Mouse (Mus musculus) MEL (cell line): ENCODE data around the gene Sirt5. TPM values are rescaled to one million over a fixed set of nuclear protein-coding genes. Genes with fewer than 3 reads are reported as not detected.
A peak's percentile ranks its signal among the peaks of the same experiment; 100 is the strongest.

Source experiments
- DNase-seq: peaks from one replicate; pipeline ENCODE4 v3.0.0; 2011; ENCODE audit warnings: low read depth, low spot score
- H3K27ac ChIP-seq: 2 replicates; pipeline ENCODE4 v1.5.1; 2012; ENCODE audit warnings: low read depth, mild to moderate bottlenecking, control low read depth, low read length, moderate library complexity; ENCODE audit not compliant: control insufficient read depth
- H3K27me3 ChIP-seq, 2 experiments: fragments of 150-350 bp in 1 of 2; sonication (generic) in 1 of 2; 2 replicates each; pipeline ENCODE4 v1.6.1; 2012; ENCODE audit warnings: low read length in 2 of 2, mild to moderate bottlenecking in 2 of 2, improper control_type of control experiment in 1 of 2, moderate library complexity in 1 of 2; ENCODE audit not compliant: insufficient read depth in 2 of 2, control insufficient read depth in 1 of 2
- H3K36me3 ChIP-seq, 2 experiments: 2 replicates each; pipeline ENCODE4 v1.6.1; 2012 to 2014; ENCODE audit warnings: low read length in 2 of 2, improper control_type of control experiment in 1 of 2, inconsistent platforms in 1 of 2, mild to moderate bottlenecking in 1 of 2; ENCODE audit not compliant: insufficient read depth in 2 of 2, control insufficient read depth in 1 of 2
- H3K4me1 ChIP-seq, 2 experiments: fragments of 150-350 bp in 1 of 2; sonication (generic) in 1 of 2; 2 replicates each; pipeline ENCODE4 v1.6.1; 2012; ENCODE audit warnings: low read length in 2 of 2, improper control_type of control experiment in 1 of 2, mild to moderate bottlenecking in 1 of 2; ENCODE audit not compliant: insufficient read depth in 2 of 2, control insufficient read depth in 1 of 2
- H3K4me3 ChIP-seq, 2 experiments: fragments of 150-350 bp in 1 of 2; sonication (generic) in 1 of 2; 2 replicates each; pipeline ENCODE4 v1.5.1; 2012; ENCODE audit warnings: low read depth in 2 of 2, low read length in 2 of 2, mild to moderate bottlenecking in 2 of 2, moderate library complexity in 2 of 2, control low read depth in 1 of 2, improper control_type of control experiment in 1 of 2; ENCODE audit not compliant: control insufficient read depth in 1 of 2, insufficient read depth in 1 of 2
- H3K79me2 ChIP-seq: 2 replicates; pipeline ENCODE4 v1.6.1; 2012; ENCODE audit warnings: mild to moderate bottlenecking, low read length, moderate library complexity; ENCODE audit not compliant: control insufficient read depth, poor library complexity, insufficient read depth
- H3K9ac ChIP-seq: 2 replicates; pipeline ENCODE4 v1.6.1; 2012; ENCODE audit warnings: low read depth, mild to moderate bottlenecking, control low read depth, low read length, moderate library complexity; ENCODE audit not compliant: control insufficient read depth, poor library complexity, severe bottlenecking
- H3K9me3 ChIP-seq: fragments of 150-350 bp; sonication (generic); replicated peaks from 2 replicates; pipeline ENCODE4 v1.6.1; 2012; ENCODE audit warnings: mild to moderate bottlenecking, low read length, improper control_type of control experiment, moderate library complexity; ENCODE audit not compliant: insufficient read depth
- CHD1 ChIP-seq: IDR thresholded peaks from 2 replicates; pipeline ENCODE4 v1.6.1; 2012; ENCODE audit warnings: low read depth, mild to moderate bottlenecking, inconsistent platforms, low read length, improper control_type of control experiment
- CHD2 ChIP-seq: IDR thresholded peaks from 2 replicates; pipeline ENCODE4 v1.6.1; 2011; ENCODE audit warnings: low read length, improper control_type of control experiment
- E2F4 ChIP-seq: IDR thresholded peaks from 2 replicates; pipeline ENCODE4 v1.6.1; 2011; ENCODE audit warnings: low read depth, low read length, improper control_type of control experiment, borderline replicate concordance
- GATA1 ChIP-seq: IDR thresholded peaks from 2 replicates; pipeline ENCODE4 v1.6.1; 2011; ENCODE audit warnings: low read depth, low read length, improper control_type of control experiment
- HCFC1 ChIP-seq: IDR thresholded peaks from 2 replicates; pipeline ENCODE4 v1.6.1; 2012; ENCODE audit warnings: low read depth, mild to moderate bottlenecking, inconsistent platforms, low read length, improper control_type of control experiment, moderate library complexity
- KAT2A ChIP-seq: conservative IDR thresholded peaks from 2 replicates; pipeline ENCODE4 v1.6.1; 2012; ENCODE audit warnings: low read depth, low read length, improper control_type of control experiment, inconsistent platforms
- MAX ChIP-seq: IDR thresholded peaks from 2 replicates; pipeline ENCODE4 v1.6.1; 2011; ENCODE audit warnings: low read length, improper control_type of control experiment
- MXI1 ChIP-seq: IDR thresholded peaks from 2 replicates; pipeline ENCODE4 v1.6.1; 2011; ENCODE audit warnings: mild to moderate bottlenecking, low read depth, low read length, improper control_type of control experiment
- MYB ChIP-seq: IDR thresholded peaks from 2 replicates; pipeline ENCODE4 v1.6.1; 2011; ENCODE audit warnings: mild to moderate bottlenecking, low read depth, low read length, improper control_type of control experiment
- MYC ChIP-seq: IDR thresholded peaks from 2 replicates; pipeline ENCODE4 v1.6.1; 2011; ENCODE audit warnings: low read depth, mild to moderate bottlenecking, low read length, improper control_type of control experiment, moderate library complexity
- NELFE ChIP-seq: IDR thresholded peaks from 2 replicates; pipeline ENCODE4 v1.6.1; 2011; ENCODE audit warnings: low read depth, low read length, improper control_type of control experiment
- NRF1 ChIP-seq: IDR thresholded peaks from 2 replicates; pipeline ENCODE4 v1.6.1; 2014; ENCODE audit warnings: low read depth, mild to moderate bottlenecking, inconsistent platforms, low read length, improper control_type of control experiment, moderate library complexity; ENCODE audit not compliant: poor library complexity, insufficient read depth, severe bottlenecking
- POLR2AphosphoS2 ChIP-seq: IDR thresholded peaks from 2 replicates; pipeline ENCODE4 v1.6.1; 2011; ENCODE audit warnings: low read length, improper control_type of control experiment
- RAD21 ChIP-seq: IDR thresholded peaks from 2 replicates; pipeline ENCODE4 v1.6.1; 2011; ENCODE audit warnings: mild to moderate bottlenecking, low read depth, low read length, improper control_type of control experiment
- SIN3A ChIP-seq: IDR thresholded peaks from 2 replicates; pipeline ENCODE4 v1.6.1; 2012; ENCODE audit warnings: low read length, improper control_type of control experiment, inconsistent platforms
- SMC3 ChIP-seq: IDR thresholded peaks from 2 replicates; pipeline ENCODE4 v1.6.1; 2011; ENCODE audit warnings: low read depth, low read length, improper control_type of control experiment
- TAL1 ChIP-seq: IDR thresholded peaks from 2 replicates; pipeline ENCODE4 v1.6.1; 2012; ENCODE audit warnings: mild to moderate bottlenecking, inconsistent platforms, low read length, moderate library complexity, mixed read lengths
- TCF12 ChIP-seq: IDR thresholded peaks from 2 replicates; pipeline ENCODE4 v1.6.1; 2014; ENCODE audit warnings: low read depth, mild to moderate bottlenecking, inconsistent platforms, low read length, improper control_type of control experiment, moderate library complexity
- UBTF ChIP-seq: IDR thresholded peaks from 2 replicates; pipeline ENCODE4 v1.6.1; 2012; ENCODE audit warnings: low read depth, mild to moderate bottlenecking, inconsistent platforms, low read length, improper control_type of control experiment, moderate library complexity, borderline replicate concordance; ENCODE audit not compliant: insufficient read depth
- USF1 ChIP-seq: IDR thresholded peaks from 2 replicates; pipeline ENCODE4 v1.6.1; 2014; ENCODE audit warnings: low read depth, mild to moderate bottlenecking, inconsistent platforms, low read length, improper control_type of control experiment, moderate library complexity
- ZC3H11A ChIP-seq: IDR thresholded peaks from 2 replicates; pipeline ENCODE4 v1.6.1; 2012; ENCODE audit warnings: low read depth, mild to moderate bottlenecking, inconsistent platforms, low read length, improper control_type of control experiment
- ZKSCAN1 ChIP-seq: IDR thresholded peaks from 2 replicates; pipeline ENCODE4 v1.6.1; 2012; ENCODE audit warnings: low read depth, mild to moderate bottlenecking, inconsistent platforms, low read length, improper control_type of control experiment, moderate library complexity
- ZMIZ1 ChIP-seq: IDR thresholded peaks from 2 replicates; pipeline ENCODE4 v1.6.1; 2012; ENCODE audit warnings: low read depth, mild to moderate bottlenecking, inconsistent platforms, low read length, improper control_type of control experiment, moderate library complexity
- ZNF384 ChIP-seq: IDR thresholded peaks from 2 replicates; pipeline ENCODE4 v1.6.1; 2012; ENCODE audit warnings: low read depth, mild to moderate bottlenecking, inconsistent platforms, low read length, improper control_type of control experiment
- polyA plus RNA-seq, 2 experiments: library from polyadenylated mRNA; stranded (reverse) in 1 of 2; unstranded in 1 of 2; fragments of >175 nt in 1 of 2; fragments of >200 nt in 1 of 2; gene quantifications; 2 replicates each; pipeline versions ENCODE4 v1.2.1 to v1.2.4; 2012; ENCODE audit warnings: low replicate concordance in 2 of 2, low read depth in 1 of 2; ENCODE audit not compliant: insufficient read length in 2 of 2, insufficient read depth in 1 of 2, missing spikeins in 1 of 2
- total RNA-seq: library from RNA; depleted of rRNA; stranded (reverse); fragments of 300-350 nt; gene quantifications from 2 replicates; pipeline ENCODE4 v1.2.3, GENCODE M21; 2012

Gene Sirt5
- total and polyA plus RNA-seq, 3 experiments: 8.2 to 10.6 TPM; not detected in 1

DNA sequence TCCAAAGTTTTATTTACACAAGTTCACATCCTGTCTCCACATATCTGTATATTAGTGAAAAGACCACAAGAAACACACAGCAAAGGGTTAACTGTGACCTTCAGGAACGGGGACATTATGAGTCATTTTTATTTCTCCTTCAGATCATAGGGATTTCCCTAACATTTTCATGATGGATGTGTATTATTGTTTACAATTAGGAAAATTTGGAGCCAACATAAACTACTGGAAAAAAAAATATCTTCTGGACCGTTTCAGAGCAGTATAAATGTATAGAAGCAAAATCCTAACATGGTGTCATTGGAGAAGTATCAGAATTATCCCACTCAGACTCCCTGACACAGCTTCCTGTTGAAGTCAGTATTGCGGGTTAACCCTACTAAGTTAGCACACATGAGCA, 14.7 kb downstream of the Sirt5 start:
- no peak for DNase-seq
- H3K4me3 ChIP-seq: no peak overlapping the region
- H3K9ac ChIP-seq: no peak overlapping the region
- no peak overlapping the region for H3K27ac ChIP-seq
- no peak for TF ChIP-seq KAT2A
- TF ChIP-seq RAD21: no peak
- no peak for TF ChIP-seq POLR2AphosphoS2
- TF ChIP-seq, all 39 proteins: peak for 0
- H3K9me3 ChIP-seq: no peaks in the 10 kb centered on the region
- no peaks in the 10 kb centered on the region for H3K79me2 ChIP-seq
- H3K27me3 ChIP-seq: no peaks in the 10 kb centered on the region
- no peaks in the 10 kb centered on the region for H3K4me1 ChIP-seq
- H3K36me3 ChIP-seq: no peaks in the 10 kb centered on the region

DNA sequence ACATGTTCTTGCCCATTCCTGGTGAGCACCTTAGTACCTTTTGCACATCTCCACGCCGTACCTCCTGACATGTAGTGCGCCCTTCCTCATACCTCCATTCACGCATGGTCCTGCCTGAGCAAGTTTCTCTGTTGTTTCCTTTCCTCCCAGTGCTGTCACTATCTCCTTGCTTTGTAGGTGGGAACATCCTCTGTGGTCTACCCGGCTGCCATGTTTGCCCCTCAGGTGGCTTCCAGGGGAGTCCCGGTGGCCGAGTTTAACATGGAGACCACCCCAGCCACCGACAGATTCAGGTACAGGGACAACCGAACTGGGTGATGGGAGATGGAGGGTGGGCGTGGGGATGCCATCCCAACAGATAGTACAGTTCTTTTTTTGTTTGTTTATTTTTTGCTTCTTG, 20.0 kb downstream of the Sirt5 start:
- H3K4me1 ChIP-seq: no peaks in the 10 kb centered on the region
- H3K27ac ChIP-seq: no peak overlapping the region
- H3K9ac ChIP-seq: no peak overlapping the region
- H3K4me3 ChIP-seq: no peak overlapping the region
- no peak for DNase-seq
- H3K27me3 ChIP-seq: no peaks in the 10 kb centered on the region
- no peaks in the 10 kb centered on the region for H3K79me2 ChIP-seq
- TF ChIP-seq MXI1 (no peak), TCF12 (no peak), MYB (no peak), TAL1 (no peak), GATA1 (no peak), SMC3 (no peak), UBTF (no peak), ZKSCAN1 (no peak), ZC3H11A (no peak), USF1 (no peak), ZMIZ1 (no peak), E2F4 (no peak), MYC (no peak)
- no peaks in the 10 kb centered on the region for H3K36me3 ChIP-seq
- no peaks in the 10 kb centered on the region for H3K9me3 ChIP-seq

DNA sequence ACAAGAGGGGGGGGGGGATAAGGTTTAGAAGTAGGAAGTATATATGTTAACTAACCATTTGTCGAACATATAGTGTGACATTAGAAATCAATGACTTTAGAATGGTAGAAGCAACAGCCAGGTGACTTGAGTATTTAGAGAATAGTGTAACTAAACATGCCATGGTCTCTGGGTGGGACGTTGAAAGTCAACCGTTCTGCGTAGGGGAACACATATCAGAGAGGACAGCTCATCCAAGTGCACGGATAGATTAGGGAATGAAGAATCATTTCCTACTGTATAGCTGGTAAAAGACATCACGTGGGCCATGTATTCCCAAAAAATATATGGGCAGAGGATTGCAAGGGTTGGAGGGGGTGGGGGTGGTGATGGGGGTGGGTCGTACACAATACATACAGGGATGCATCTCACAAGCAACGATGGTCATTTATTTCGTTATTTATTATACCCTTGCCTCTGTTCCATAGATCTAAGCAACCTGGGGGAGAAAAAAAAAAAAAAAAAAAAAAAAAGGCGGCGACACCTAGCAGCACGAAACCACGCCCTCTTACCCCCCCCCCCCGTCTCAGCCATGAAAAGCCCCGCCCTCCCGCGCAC, 32.5 kb downstream of the Sirt5 start:
- TF ChIP-seq NELFE (no peak), NRF1 (peak; percentile 71; the same call in 1 of the 2 replicates), CHD1 (no peak), RAD21 (no peak), TAL1 (no peak), ZNF384 (peak; percentile 95), HCFC1 (no peak), GATA1 (no peak), CHD2 (no peak; the same call in 1 of the 2 replicates), MAX (no peak), SIN3A (no peak)
- Histone ChIP-seq H3K4me3 (no peak overlapping the region), H3K27ac (no peak overlapping the region), H3K79me2 (peaks cover 14% of the 10 kb centered on the region), H3K9me3 (no peaks in the 10 kb centered on the region), H3K4me1 (no peaks in the 10 kb centered on the region), H3K27me3 (no peaks in the 10 kb centered on the region), H3K36me3 (peaks cover 11 to 16% of the 10 kb centered on the region in 2 experiments), H3K9ac (no peak overlapping the region)
- peak; percentile 11 for DNase-seq
